Mouse (Mus musculus) hindbrain, postnatal 0 days (tissue): ENCODE results near the gene Pard3. TPM values are rescaled to one million over a fixed set of nuclear protein-coding genes. Genes with fewer than 3 reads are reported as not detected.

Experiments used
- ATAC-seq: fragments of 200-750 bp; cut with Nextera tagmentation; 2 replicates; pipeline ENCODE4 v1.8.0; 2017; ENCODE audit warnings: mild to moderate bottlenecking, moderate TSS enrichment, moderate library complexity
- DNase-seq: peaks from one replicate; pipeline ENCODE4 v3.0.0-alpha.2; 2015; ENCODE audit warnings: low spot score
- H3K27ac ChIP-seq: fragments of 300-500 bp; sonication (generic); 2 replicates; pipeline ENCODE4 v1.5.1; 2014; ENCODE audit warnings: mild to moderate bottlenecking
- H3K27me3 ChIP-seq: fragments of 300-500 bp; sonication (generic); 2 replicates; pipeline ENCODE4 v1.6.1; 2014; ENCODE audit warnings: low read length, mixed read lengths; ENCODE audit not compliant: insufficient read depth
- H3K36me3 ChIP-seq: fragments of 300-500 bp; sonication (generic); 2 replicates; pipeline ENCODE4 v1.6.1; 2014; ENCODE audit warnings: low read length, mixed read lengths; ENCODE audit not compliant: insufficient read depth
- H3K4me1 ChIP-seq: fragments of 300-500 bp; sonication (generic); 2 replicates; pipeline ENCODE4 v1.6.1; 2014; ENCODE audit warnings: antibody characterized with exemption, low read length, mixed read lengths; ENCODE audit not compliant: insufficient read depth
- H3K4me2 ChIP-seq: fragments of 300-500 bp; sonication (generic); 2 replicates; pipeline ENCODE4 v1.6.1; 2014; ENCODE audit warnings: low read depth, mild to moderate bottlenecking, low read length, moderate library complexity, mixed read lengths
- H3K4me3 ChIP-seq: fragments of 300-500 bp; sonication (generic); 2 replicates; pipeline ENCODE4 v1.5.1; 2014; ENCODE audit warnings: low read length
- H3K9ac ChIP-seq: fragments of 300-500 bp; sonication (generic); replicated peaks from 2 replicates; pipeline ENCODE4 v1.6.1; 2014; ENCODE audit warnings: mild to moderate bottlenecking, low read length, moderate library complexity, mixed read lengths
- H3K9me3 ChIP-seq: fragments of 300-500 bp; sonication (generic); 2 replicates; pipeline ENCODE4 v1.6.1; 2016; ENCODE audit warnings: low read length, mixed read lengths
- CTCF ChIP-seq: IDR thresholded peaks from 2 replicates; pipeline ENCODE4 v1.5.1; 2016; ENCODE audit warnings: antibody characterized with exemption, control low read depth, low read depth
- WGBS: fragments of 180-500 bp; shearing (Covaris S2); extraction: QIAGEN DNeasy Blood & Tissue Kit; methylation state at CpG from one replicate; pipeline ENCODE4 v1.1.7; 2014; 5-methylcytosine and 5-hydroxymethylcytosine counted together
- polyA plus RNA-seq: library from polyadenylated mRNA; unstranded; fragments of >200 nt; fragmentation: Nextera tagmentation; extraction: Ambion mirVana; gene quantifications from 2 replicates; pipeline ENCODE4 v1.2.1, GENCODE M21; 2015
- total RNA-seq: library from RNA; depleted of rRNA; stranded (reverse); fragments of >200 nt; gene quantifications from 2 replicates; pipeline ENCODE4 v1.2.3, GENCODE M21; 2014

Pard3 gene
- total and polyA plus RNA-seq, 2 experiments from 2014 or later = 11.9 to 29.3 TPM

- H3K4me3 ChIP-seq = no peak overlapping the region
- no peaks in the 10 kb centered on the region for H3K9me3 ChIP-seq
- H3K9ac ChIP-seq = no peak overlapping the region
- WGBS = 94% methylated on average over 5 of the region's 5 CpGs
- no peak overlapping the region for H3K27ac ChIP-seq
- H3K36me3 ChIP-seq = no peaks in the 10 kb centered on the region
- DNase-seq (no peak), ATAC-seq (no peak)
- H3K27me3 ChIP-seq = no peaks in the 10 kb centered on the region
- no peak for TF ChIP-seq CTCF
- 0 out of 2 replicates have a peak, but pooled peaks cover 4% of the 10 kb centered on the region for H3K4me1 ChIP-seq
- H3K4me2 ChIP-seq = no peak overlapping the region
These were observed 49.5 kb downstream of the Pard3 start for GRCm38 (mm10) chr8:127113209-127113608.

- H3K4me1 ChIP-seq = 0 out of 2 replicates have a peak, but pooled peaks cover 6% of the 10 kb centered on the region
- H3K9me3 ChIP-seq = no peaks in the 10 kb centered on the region
- DNase-seq (no peak), ATAC-seq (no peak)
- H3K27me3 ChIP-seq = no peaks in the 10 kb centered on the region
- H3K4me3 ChIP-seq = no peak overlapping the region
- H3K9ac ChIP-seq = no peak overlapping the region
- H3K27ac ChIP-seq = no peak overlapping the region
- no peaks in the 10 kb centered on the region for H3K36me3 ChIP-seq
- no peak for TF ChIP-seq CTCF
- 96% methylated on average over 3 of the region's 3 CpGs for WGBS
- no peak overlapping the region for H3K4me2 ChIP-seq
These were observed 52.1 kb downstream of the Pard3 start for GRCm38 (mm10) chr8:127115837-127116236.

GRCm38 (mm10) chr8:127118373-127118861, 54.7 kb downstream of the Pard3 start:
- peak; percentile 56 for ATAC-seq
- Histone ChIP-seq H3K27me3 (no peaks in the 10 kb centered on the region), H3K9ac (no peak overlapping the region), H3K4me2 (0 out of 2 replicates have a peak overlapping the region, but pooled peaks have one; percentile 16), H3K36me3 (no peaks in the 10 kb centered on the region), H3K27ac (no peak overlapping the region), H3K4me3 (no peak overlapping the region), H3K9me3 (no peaks in the 10 kb centered on the region), H3K4me1 (0 out of 2 replicates have a peak, but pooled peaks cover 6% of the 10 kb centered on the region)
- no peak for TF ChIP-seq CTCF
- 30% methylated on average over 11 of the region's 11 CpGs for WGBS
- peak; percentile 70 for DNase-seq

DNA sequence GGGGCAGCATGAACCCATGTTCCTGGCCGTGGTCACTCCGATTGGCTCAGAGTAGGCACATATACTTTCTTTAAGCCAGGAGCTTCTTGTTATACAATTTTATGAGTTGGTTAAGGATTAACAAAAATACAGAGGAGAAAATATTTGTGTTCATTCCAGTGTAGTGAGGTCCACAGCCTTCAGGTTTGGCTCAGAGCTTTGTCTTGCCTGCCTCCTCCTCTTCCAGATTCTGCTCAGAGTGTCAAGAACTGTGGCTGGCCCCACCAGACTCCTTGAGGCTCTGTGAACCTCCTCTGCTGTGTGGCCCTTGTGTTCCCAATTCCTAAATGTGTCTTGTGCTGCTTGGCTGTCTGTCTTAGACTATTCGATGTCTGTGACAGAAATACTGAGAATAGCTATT, 59.7 kb downstream of the Pard3 start:
- no peak for ATAC-seq
- Histone ChIP-seq H3K27me3 (no peaks in the 10 kb centered on the region), H3K4me1 (peaks cover 15% of the 10 kb centered on the region; the same call in 1 of the 2 replicates), H3K27ac (no peak overlapping the region), H3K4me3 (no peak overlapping the region), H3K9me3 (no peaks in the 10 kb centered on the region), H3K36me3 (no peaks in the 10 kb centered on the region), H3K9ac (no peak overlapping the region), H3K4me2 (no peak overlapping the region)
- no peak for DNase-seq
- 93% methylated on average over 3 of the region's 3 CpGs for WGBS
- TF ChIP-seq CTCF = no peak

DNA sequence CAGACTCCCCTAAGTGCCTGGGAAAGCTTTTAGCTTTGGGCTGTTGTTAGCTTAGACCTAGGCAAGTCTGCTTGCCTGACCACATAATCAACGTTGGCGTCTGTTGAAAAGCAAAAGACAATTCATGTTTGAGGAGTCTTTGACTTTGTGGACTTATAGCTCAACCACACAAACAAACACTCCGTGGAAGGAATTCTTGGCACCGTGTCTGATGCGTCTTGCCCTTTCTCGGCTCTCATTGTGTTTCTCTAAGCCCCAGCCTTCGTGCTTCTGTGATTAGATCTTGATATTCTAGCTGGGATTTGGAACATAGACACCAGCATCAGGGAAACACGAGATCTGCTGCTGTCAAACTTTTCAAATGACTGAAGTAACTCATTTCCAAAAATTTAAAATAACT, 61.1 kb downstream of the Pard3 start:
- Histone ChIP-seq H3K4me3 (no peak overlapping the region), H3K4me2 (no peak overlapping the region), H3K9ac (no peak overlapping the region), H3K4me1 (peaks cover 16% of the 10 kb centered on the region), H3K36me3 (no peaks in the 10 kb centered on the region), H3K9me3 (no peaks in the 10 kb centered on the region), H3K27ac (no peak overlapping the region), H3K27me3 (no peaks in the 10 kb centered on the region)
- no peak for DNase-seq
- 34% methylated on average over 8 of the region's 8 CpGs for WGBS
- no peak for TF ChIP-seq CTCF
- no peak for ATAC-seq

DNA sequence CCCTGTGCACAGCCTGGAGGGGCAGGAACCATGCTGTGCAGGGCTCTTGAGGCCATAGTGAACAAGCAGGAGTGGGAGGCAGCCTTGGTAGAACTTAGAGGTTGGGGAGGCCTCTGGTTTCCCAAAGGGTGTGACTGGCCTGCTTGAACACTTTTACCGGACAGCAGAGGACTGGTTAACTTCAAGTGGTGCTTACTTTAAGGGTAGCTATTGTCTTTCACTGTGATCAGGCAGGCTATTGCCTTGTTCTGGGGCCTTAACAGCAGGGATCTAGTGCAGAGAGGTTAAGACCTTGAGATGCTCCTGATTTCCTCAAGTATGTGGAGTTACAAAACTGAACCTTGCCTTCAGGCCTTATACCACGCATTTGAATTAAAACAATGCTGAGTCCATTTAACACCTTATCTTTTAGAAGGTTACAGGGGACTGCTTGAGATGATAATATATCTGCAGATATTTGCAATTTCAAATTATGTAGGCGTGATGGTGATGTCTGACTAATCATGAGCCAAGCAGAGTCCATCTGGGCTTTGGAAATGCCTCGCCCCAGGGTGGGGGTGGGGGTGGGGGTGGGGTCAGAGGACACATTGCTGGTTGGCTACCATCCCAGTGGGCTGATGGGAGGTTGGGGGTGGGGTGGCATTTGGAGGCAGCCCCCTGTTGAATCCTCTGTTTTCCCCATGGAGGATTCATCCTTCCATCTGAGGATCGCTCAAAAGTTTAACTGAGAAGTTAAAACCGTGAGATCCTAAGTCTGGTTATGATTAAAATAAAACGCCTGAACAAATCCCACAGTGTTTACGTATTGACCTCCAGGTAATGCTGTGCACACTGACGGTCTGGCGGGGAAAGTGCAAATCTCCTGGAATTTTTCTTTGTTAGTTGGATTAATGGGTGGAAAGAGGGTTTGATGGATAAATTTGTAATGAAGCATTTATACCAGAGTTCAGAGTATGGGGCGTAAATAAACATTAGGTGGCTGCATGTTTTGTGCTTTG, 62.3 kb downstream of the Pard3 start:
- H3K9me3 ChIP-seq = no peaks in the 10 kb centered on the region
- ATAC-seq (no peak), DNase-seq (no peak)
- peaks cover 16% of the 10 kb centered on the region for H3K4me1 ChIP-seq
- 38% methylated on average over 11 of the region's 11 CpGs for WGBS
- H3K9ac ChIP-seq = no peak overlapping the region
- H3K27ac ChIP-seq = no peak overlapping the region
- no peaks in the 10 kb centered on the region for H3K36me3 ChIP-seq
- H3K4me2 ChIP-seq = no peak overlapping the region
- TF ChIP-seq CTCF = no peak
- H3K27me3 ChIP-seq = no peaks in the 10 kb centered on the region
- no peak overlapping the region for H3K4me3 ChIP-seq
